Mouse (Mus musculus): ENCODE results near the gene Fam129a.

DNA sequence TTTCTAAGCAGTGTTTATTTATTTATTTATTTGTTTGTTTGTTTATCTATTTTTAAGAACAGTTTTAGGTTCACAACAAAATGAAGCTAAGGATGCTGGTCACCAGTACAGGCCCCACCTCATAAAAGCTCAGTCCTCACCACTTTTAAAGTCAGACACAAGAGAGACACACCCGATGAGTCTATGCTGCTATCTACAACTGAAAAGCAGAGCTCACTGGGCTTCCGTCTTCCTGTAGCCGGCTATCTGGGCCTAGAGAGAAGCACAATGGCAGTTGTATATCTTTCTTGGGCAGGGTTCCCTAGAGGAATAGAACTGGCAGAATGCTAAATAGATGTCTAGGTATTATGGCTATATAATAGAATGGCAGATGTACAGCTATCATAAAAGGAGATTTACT is 26.4 kb upstream of the Fam129a start:
- TF ChIP-seq CTCF (IDR thresholded peaks at IDR 0.05; ENCODE audit: control insufficient read depth, insufficient read depth, insufficient read length) (no peak), MYOG (IDR thresholded peaks at IDR 0.05; ENCODE audit: control insufficient read depth, extremely low read depth, insufficient read length) (no peak), MAX (IDR thresholded peaks at IDR 0.05) (no peak), MYOD1 (IDR thresholded peaks at IDR 0.05; ENCODE audit: control insufficient read depth, insufficient read length, low read depth) (no peak)

Measured in C2C12 (cell line).